Mouse (Mus musculus) spleen, adult 10 weeks (tissue): ENCODE measurements around the gene Ormdl2. TPM values are rescaled to one million over a fixed set of nuclear protein-coding genes. Genes with fewer than 3 reads are reported as not detected.

Experiments
- polyA plus RNA-seq: library from polyadenylated mRNA; stranded (reverse); fragments of 350-450 nt; fragmentation: Illumina TruSeq; extraction: RNeasy Lipid Tissue Mini Kit (QIAGEN cat#74804); gene quantifications from one replicate; pipeline ENCODE4 v1.2.3, GENCODE M21; 2015; ENCODE audit warnings: low replicate concordance; ENCODE audit not compliant: insufficient read depth

Ormdl2 gene
- polyA plus RNA-seq = 55.9 TPM

DNA sequence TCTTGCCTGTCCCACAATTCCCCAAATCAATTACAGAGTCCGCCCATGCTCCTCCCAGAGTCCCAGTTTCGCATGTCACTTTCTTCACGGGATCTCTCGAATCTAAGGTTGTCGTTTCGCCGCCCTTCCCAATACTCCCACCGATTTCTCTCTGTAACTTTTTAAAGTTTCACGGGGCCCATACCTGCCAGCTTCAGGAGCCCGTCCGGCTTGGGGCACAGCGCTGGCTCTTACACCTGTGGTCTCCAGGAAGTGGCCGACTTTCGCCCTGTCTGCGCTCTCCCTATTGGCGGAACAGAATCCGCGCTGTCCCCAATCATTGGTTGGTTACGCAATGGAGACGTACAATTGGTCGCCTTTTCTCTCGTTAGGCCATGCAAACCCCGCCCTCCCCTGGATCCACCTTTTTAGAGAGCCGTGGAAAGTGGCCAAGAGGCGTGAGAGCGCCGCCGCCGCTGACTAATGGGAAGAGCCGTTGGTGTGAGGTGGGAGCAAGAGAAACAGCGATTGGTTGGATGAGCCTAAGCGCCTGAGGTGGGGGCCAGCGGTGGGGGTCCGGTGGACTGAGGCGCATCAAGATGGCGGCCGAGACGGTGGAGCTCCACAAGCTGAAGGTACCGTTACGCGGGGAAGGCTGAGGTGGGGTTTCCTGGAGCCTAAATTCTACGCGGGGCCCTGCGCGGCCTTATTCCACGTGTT lies at the start of gene Ormdl2:
Gene Ormdl2 (minus strand): TSS at position 288 of the 699 bp plus-strand sequence.

DNA sequence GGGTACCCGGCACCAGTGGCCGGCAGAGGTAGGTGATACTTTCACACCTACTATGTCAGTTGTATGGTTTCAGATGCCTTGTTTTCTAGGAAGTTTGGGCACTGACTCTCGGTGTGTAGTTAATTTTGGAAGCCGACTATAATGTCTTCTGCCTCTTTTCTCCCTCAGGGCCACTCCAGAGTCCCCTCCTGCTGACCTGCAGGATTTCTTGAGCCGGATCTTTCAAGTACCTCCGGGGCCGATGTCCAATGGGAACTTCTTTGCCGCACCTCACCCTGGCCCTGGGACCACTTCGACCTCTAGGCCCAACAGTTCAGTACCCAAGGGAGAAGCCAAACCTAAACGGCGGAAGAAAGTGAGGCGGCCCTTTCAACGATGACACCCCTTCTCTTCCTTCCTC lies 4.4 kb downstream of the Ormdl2 start, which contains the start of gene Sarnp:
Gene Sarnp (plus strand): TSS at position 301 of the 400 bp plus-strand sequence.

GRCm38 (mm10) chr10:128804271-128805091 lies 17.0 kb downstream of the Ormdl2 start, which contains the start of gene Tmem198b:
Gene Tmem198b, minus strand, starts transcription at chr10:128804370.

GRCm38 (mm10) chr10:128803771-128804270 lies 17.6 kb downstream of the Ormdl2 start, which contains the start of gene Dnajc14:
Gene Dnajc14, plus strand, starts transcription at chr10:128804062.

DNA sequence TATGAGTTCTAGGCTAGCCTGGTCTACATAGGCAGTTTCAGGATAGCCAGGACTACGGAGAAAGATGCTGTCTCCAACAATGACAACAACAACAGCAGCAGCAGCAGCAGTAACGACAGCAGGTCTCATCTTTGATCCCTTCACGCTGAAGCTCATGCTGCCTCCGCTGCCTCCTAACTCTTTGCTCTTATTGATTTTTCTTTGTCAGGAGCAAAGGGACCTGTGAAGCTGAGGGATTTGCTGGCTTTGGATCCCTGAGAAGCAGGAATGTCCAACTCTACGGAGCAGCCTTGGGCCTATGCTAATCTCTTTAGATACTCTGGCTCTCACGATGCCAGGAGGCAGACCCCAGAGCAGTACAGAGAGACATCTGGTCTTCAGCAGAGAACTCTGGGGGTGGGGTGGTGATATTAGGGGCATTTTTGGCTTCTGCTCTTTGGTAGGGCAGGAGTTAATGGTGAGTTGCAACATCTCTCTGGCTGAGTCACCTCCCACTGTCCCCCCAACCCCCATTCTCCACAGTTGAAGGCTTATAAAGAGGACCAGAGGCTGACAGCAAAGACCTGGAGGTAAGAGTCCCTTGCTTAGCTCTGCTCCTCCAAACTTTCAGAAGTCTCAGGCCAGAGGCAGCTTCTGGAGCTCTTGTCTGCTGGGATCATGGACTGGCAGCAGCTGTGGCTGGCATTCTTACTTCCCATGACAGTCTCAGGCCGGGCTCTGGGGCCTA lies 30.9 kb downstream of the Ormdl2 start, which contains the start of gene Mmp19:
Gene Mmp19 (plus strand): TSS at position 513 of the 727 bp plus-strand sequence.

Other genes with a start within 250 kb of the Ormdl2 start
- 2.2 TPM for gene Erbb3, start 232.0 kb downstream of the Ormdl2 start, polyA plus RNA-seq
- 387 TPM for gene Rps26, start 194.9 kb downstream of the Ormdl2 start, polyA plus RNA-seq
- 1.4 TPM for gene Ikzf4, start 175.7 kb downstream of the Ormdl2 start, polyA plus RNA-seq
- gene Suox, start 147.6 kb downstream of the Ormdl2 start, polyA plus RNA-seq = 11.8 TPM
- 110 TPM for gene Rab5b, start 125.4 kb downstream of the Ormdl2 start, polyA plus RNA-seq
- gene Pmel, start 117.5 kb downstream of the Ormdl2 start, polyA plus RNA-seq = 0.30 TPM
- 64.5 TPM for gene Cdk2, start 116.6 kb downstream of the Ormdl2 start, polyA plus RNA-seq
- 222 TPM for gene Dgka, start 76.8 kb downstream of the Ormdl2 start, polyA plus RNA-seq
- 26.8 TPM for gene Pym1, start 73.8 kb downstream of the Ormdl2 start, polyA plus RNA-seq
- 4.1 TPM for gene Mmp19, start 30.7 kb downstream of the Ormdl2 start, polyA plus RNA-seq
- gene Dnajc14, start 17.6 kb downstream of the Ormdl2 start, polyA plus RNA-seq = 63.9 TPM
- 10.7 TPM for gene Tmem198b, start 17.3 kb downstream of the Ormdl2 start, polyA plus RNA-seq
- 193 TPM for gene Sarnp, start 4.3 kb downstream of the Ormdl2 start, polyA plus RNA-seq
- gene Gdf11, start 70.1 kb upstream of the Ormdl2 start, polyA plus RNA-seq = 20.5 TPM
- gene Cd63, start 79.3 kb upstream of the Ormdl2 start, polyA plus RNA-seq = 133 TPM
- 10.6 TPM for gene Rdh5, start 101.2 kb upstream of the Ormdl2 start, polyA plus RNA-seq
- gene Bloc1s1, start 102.4 kb upstream of the Ormdl2 start, polyA plus RNA-seq = 64.2 TPM
- 1.9 TPM for gene Itga7, start 112.2 kb upstream of the Ormdl2 start, polyA plus RNA-seq
- gene Mettl7b, start 139.3 kb upstream of the Ormdl2 start, polyA plus RNA-seq = not detected
- gene Olfr9, start 167.8 kb upstream of the Ormdl2 start, polyA plus RNA-seq = not detected
- not detected for gene Olfr763, start 189.1 kb upstream of the Ormdl2 start, polyA plus RNA-seq
- gene Olfr764-ps1, start 218.3 kb upstream of the Ormdl2 start, polyA plus RNA-seq = not detected
- not detected for gene Olfr765, start 228.4 kb upstream of the Ormdl2 start, polyA plus RNA-seq
- not detected for gene Olfr766-ps1, start 247.3 kb upstream of the Ormdl2 start, polyA plus RNA-seq